Mouse (Mus musculus) A20 (cell line): ENCODE data around the gene Nlrc5.

Source experiments
- DNase-seq: peaks from one replicate; pipeline ENCODE4 v3.0.0-alpha.2; 2011; ENCODE audit warnings: low read depth, low spot score

Nlrc5 gene

GRCm38 (mm10) chr8:94458567-94458966 lies 24.4 kb downstream of the Nlrc5 start:
- DNase-seq, result peak; percentile 50

- no peak for DNase-seq
Measured at GRCm38 (mm10) chr8:94469656-94470055, 35.5 kb downstream of the Nlrc5 start.

GRCm38 (mm10) chr8:94470794-94471193 lies 36.6 kb downstream of the Nlrc5 start:
- no peak for DNase-seq

GRCm38 (mm10) chr8:94471281-94471680 lies 37.1 kb downstream of the Nlrc5 start:
- DNase-seq, result no peak

- no peak for DNase-seq
Measured at GRCm38 (mm10) chr8:94472741-94473140, 38.6 kb downstream of the Nlrc5 start.

GRCm38 (mm10) chr8:94473431-94473830 lies 39.3 kb downstream of the Nlrc5 start:
- DNase-seq, result no peak

GRCm38 (mm10) chr8:94475786-94476185 lies 41.6 kb downstream of the Nlrc5 start:
- no peak for DNase-seq

- DNase-seq, result no peak
Measured at GRCm38 (mm10) chr8:94476846-94477245, 42.7 kb downstream of the Nlrc5 start.

GRCm38 (mm10) chr8:94482051-94482450 lies 47.9 kb downstream of the Nlrc5 start:
- DNase-seq, result no peak

GRCm38 (mm10) chr8:94485288-94485687 lies 51.1 kb downstream of the Nlrc5 start:
- no peak for DNase-seq

GRCm38 (mm10) chr8:94485882-94486281 lies 51.7 kb downstream of the Nlrc5 start:
- DNase-seq, result peak; percentile 49

GRCm38 (mm10) chr8:94488016-94488415 lies 53.9 kb downstream of the Nlrc5 start:
- DNase-seq, result no peak

- DNase-seq, result no peak
Measured at GRCm38 (mm10) chr8:94489809-94490483, 55.8 kb downstream of the Nlrc5 start.

GRCm38 (mm10) chr8:94492021-94492681 lies 58.0 kb downstream of the Nlrc5 start:
- peak; percentile 82 for DNase-seq

GRCm38 (mm10) chr8:94493240-94493639 lies 59.1 kb downstream of the Nlrc5 start:
- DNase-seq, result no peak

- no peak for DNase-seq
Measured at GRCm38 (mm10) chr8:94515430-94516208, 81.5 kb downstream of the Nlrc5 start.

GRCm38 (mm10) chr8:94516209-94516593 lies 82.0 kb downstream of the Nlrc5 start:
- no peak for DNase-seq

GRCm38 (mm10) chr8:94516766-94517165 lies 82.6 kb downstream of the Nlrc5 start:
- DNase-seq, result no peak

- no peak for DNase-seq
Measured at GRCm38 (mm10) chr8:94518331-94518730, 84.2 kb downstream of the Nlrc5 start.

GRCm38 (mm10) chr8:94519021-94519420 lies 84.9 kb downstream of the Nlrc5 start:
- DNase-seq, result no peak

GRCm38 (mm10) chr8:94521481-94521880 lies 87.3 kb downstream of the Nlrc5 start:
- DNase-seq, result no peak

- DNase-seq, result no peak
Measured at GRCm38 (mm10) chr8:94522482-94522881, 88.3 kb downstream of the Nlrc5 start.

- no peak for DNase-seq
Measured at GRCm38 (mm10) chr8:94524554-94524953, 90.4 kb downstream of the Nlrc5 start.
